Mouse (Mus musculus): Measurements from ENCODE around the gene Lrpap1. TPM values are rescaled to one million over a fixed set of nuclear protein-coding genes. Genes with fewer than 3 reads are reported as not detected.
A peak's percentile ranks its signal among the peaks of the same experiment; 100 is the strongest.

Lrpap1 gene
- total RNA-seq, 2 experiments from 2014 or later, result 129 to 130 TPM

GRCm38 (mm10) chr5:35129767-35130191 is 24.2 kb upstream of the Lrpap1 start:
- DNase-seq (ENCODE audit: low spot score in 2 of 2), result peak; percentile 63 to 73

DNA sequence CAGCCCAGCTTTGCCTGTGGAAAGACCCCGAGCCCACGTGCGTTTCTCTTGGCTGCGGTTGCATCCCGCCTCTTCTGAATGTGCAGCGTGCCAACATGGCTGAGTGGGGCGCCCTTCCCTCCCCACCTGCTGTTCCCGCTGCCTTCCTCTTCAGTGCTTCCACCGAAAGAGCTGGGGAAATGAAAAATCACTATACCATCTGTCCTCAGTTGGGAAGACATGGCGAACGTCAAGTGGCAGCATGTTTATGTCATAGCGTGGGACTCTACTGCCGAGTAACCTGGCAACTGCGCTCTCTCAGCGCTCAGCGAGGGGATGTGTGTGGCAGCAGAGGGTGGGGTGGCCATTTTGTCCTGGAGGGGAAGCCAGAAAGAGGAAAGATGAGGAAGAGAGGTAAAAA is 23.6 kb upstream of the Lrpap1 start:
- peak; percentile 72 to 88 for DNase-seq (ENCODE audit: low spot score in 2 of 2)

GRCm38 (mm10) chr5:35120024-35120423 is 14.5 kb upstream of the Lrpap1 start:
- DNase-seq (ENCODE audit: low spot score in 2 of 2), result peak in 1 of 2 experiments; percentile 49

DNA sequence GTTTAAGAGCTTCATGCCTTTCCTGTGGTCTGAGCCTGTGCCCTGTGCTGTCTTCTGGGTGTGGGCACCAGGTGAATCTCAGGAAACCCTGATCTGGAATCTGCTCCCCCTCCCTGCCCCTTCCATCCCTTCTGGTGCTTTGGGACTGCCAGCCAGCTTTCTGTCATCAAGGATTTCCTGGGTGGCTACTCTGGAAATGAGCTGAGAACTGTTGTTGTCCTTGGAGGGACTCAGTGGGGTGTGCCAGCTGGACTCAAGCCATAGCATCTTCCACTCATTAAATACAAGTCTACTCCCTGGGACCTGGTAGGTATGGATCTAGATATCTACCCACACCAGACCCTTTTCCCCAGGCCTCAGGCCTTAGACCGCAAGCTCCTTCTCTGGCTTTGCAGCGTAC is 12.9 kb upstream of the Lrpap1 start:
- DNase-seq (ENCODE audit: low spot score in 2 of 2), result no peak

DNA sequence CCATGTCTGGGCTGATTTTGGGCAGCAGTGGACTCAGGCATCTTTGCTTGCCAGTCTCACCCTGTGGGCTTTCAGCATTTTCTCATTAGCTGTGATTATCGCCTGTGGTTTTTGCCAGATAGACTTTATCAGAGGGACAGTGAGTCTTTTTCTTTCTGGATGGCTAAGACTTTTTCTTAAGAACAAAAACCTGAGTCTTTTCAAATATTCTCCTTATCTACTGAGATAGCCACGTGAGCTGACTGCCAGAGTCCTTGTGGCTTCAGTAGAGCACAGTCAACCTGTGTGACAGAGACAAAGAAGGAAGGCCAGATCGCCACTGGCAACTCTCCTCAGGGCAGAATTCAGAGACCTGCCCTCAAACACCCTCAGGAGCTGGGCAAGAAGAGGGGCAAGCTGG is 12.1 kb upstream of the Lrpap1 start:
- no peak for DNase-seq (ENCODE audit: low spot score in 2 of 2)

GRCm38 (mm10) chr5:35116002-35116401 is 10.4 kb upstream of the Lrpap1 start:
- DNase-seq (ENCODE audit: low spot score in 2 of 2), result no peak

GRCm38 (mm10) chr5:35112444-35112843 is 6.9 kb upstream of the Lrpap1 start:
- no peak for DNase-seq (ENCODE audit: low spot score in 2 of 2)

GRCm38 (mm10) chr5:35105922-35106298 is 344 bp upstream of the Lrpap1 start:
- DNase-seq (ENCODE audit: low spot score in 2 of 2), result no peak

GRCm38 (mm10) chr5:35104183-35104959 is 1.2 kb downstream of the Lrpap1 start:
- no peak for DNase-seq (ENCODE audit: low spot score in 2 of 2)

- no peak for DNase-seq (ENCODE audit: low spot score in 2 of 2)
Measured at GRCm38 (mm10) chr5:35103528-35103927, 2.0 kb downstream of the Lrpap1 start.

GRCm38 (mm10) chr5:35103086-35103485 is 2.5 kb downstream of the Lrpap1 start:
- no peak for DNase-seq (ENCODE audit: low spot score in 2 of 2)

GRCm38 (mm10) chr5:35091636-35092035 is 13.9 kb downstream of the Lrpap1 start:
- DNase-seq (ENCODE audit: low spot score in 2 of 2), result no peak

DNA sequence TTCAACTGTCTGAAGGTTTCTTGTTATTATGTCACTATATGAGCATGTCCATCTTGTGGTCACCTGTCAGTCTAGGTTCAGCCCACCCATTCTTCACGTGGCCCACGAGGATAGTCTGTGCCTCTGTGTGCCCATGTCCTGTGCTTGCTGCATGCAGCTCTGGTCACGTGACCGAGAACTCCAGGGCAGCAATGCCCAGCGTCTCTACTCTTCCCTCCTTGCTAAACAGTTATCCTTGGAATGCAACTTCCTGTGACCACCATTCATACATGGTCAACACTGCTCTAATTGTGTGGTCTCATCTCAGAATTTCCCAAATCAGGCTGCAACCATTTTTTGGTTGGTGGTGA is 16.0 kb downstream of the Lrpap1 start:
- no peak for DNase-seq (ENCODE audit: low spot score in 2 of 2)

GRCm38 (mm10) chr5:35088785-35089613 is 16.6 kb downstream of the Lrpap1 start:
- peak; percentile 64 to 72 for DNase-seq (ENCODE audit: low spot score in 2 of 2)

- no peak for DNase-seq (ENCODE audit: low spot score in 2 of 2)
Measured at GRCm38 (mm10) chr5:35084913-35085312, 20.7 kb downstream of the Lrpap1 start.

- no peak for DNase-seq (ENCODE audit: low spot score in 2 of 2)
Measured at GRCm38 (mm10) chr5:35079101-35079500, 26.5 kb downstream of the Lrpap1 start.

DNA sequence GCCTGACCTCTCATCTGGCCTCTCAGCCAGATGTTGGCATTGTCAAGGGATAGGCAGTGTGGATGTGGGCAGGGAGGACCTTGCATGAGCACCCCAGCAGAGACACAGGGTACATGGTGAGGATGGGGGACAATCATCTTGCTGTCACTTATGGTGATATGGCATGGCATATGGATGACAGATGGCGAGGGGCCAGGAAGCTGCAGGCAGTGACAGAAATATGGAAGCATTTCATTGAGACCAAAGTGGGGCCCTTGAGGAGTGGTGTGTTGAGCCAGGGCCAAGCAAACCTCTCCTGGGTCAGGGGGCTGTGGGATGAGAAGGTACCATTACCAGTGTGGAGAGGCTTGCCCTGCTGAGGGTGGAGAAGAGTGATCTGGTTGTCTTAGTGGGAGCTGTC is 29.2 kb downstream of the Lrpap1 start:
- no peak for DNase-seq (ENCODE audit: low spot score in 2 of 2)

DNA sequence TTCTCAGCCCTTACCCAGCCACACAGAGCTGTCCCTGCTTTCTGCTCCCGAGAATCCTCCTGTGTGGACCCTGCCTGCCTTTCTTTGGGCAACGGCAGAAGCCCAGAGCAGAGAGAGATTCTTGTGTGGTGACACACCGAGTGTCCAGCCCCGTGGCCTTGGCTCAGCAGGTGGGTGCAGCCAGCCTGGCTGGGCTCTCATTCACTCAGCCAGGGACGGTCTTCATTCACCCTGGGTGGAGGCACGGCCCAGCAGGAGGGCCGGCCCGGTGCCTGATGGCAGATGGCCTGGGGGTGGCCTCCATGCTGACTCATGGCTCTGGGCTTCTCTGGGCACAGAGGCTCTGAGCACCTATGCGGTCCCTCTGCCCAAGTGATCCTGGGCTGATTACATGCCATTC is 31.6 kb downstream of the Lrpap1 start:
- no peak for DNase-seq (ENCODE audit: low spot score in 2 of 2)

DNA sequence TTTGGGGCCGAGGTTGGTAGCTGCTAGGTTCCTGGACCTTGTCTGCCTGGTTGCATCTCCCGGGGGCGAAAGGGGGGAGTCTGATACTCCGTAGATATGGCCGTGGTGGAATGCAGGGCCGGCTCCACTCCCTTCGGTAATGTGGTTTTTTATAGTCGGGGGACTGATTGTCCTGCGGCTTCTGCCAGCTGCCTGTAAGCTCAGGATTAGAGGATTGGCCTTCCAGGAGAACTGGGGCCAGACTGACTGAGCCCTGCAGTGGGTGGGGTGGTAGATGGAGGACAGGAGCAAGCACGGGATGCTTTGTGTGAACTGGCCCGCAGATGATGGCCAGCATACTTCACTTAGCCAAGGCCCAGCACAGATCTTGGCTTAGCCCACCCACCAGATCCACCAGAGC is 32.3 kb downstream of the Lrpap1 start:
- DNase-seq (ENCODE audit: low spot score in 2 of 2), result no peak

DNA sequence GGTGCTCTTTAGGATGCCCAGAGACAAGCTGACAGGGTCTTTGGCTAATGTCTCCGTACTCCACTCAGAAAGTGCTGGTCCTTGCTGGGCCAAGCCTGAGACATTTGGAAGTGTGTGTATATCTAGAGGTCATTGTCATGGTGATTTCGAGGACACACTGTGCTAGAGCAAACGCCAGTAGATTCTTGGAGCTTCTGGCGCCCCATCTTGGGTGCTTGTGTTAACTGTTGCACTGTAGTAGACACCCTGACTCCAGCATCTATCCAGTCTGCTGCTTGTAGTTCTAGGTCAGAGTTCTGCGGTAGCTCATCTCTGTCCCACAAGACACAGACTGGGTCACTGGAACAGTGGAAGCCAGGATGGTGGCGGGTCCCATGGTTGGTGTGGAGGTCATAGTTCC is 33.7 kb downstream of the Lrpap1 start:
- DNase-seq (ENCODE audit: low spot score in 2 of 2), result no peak

- DNase-seq (ENCODE audit: low spot score in 2 of 2), result peak in 1 of 2 experiments; percentile 35
Measured at GRCm38 (mm10) chr5:35070953-35071352, 34.6 kb downstream of the Lrpap1 start.

DNA sequence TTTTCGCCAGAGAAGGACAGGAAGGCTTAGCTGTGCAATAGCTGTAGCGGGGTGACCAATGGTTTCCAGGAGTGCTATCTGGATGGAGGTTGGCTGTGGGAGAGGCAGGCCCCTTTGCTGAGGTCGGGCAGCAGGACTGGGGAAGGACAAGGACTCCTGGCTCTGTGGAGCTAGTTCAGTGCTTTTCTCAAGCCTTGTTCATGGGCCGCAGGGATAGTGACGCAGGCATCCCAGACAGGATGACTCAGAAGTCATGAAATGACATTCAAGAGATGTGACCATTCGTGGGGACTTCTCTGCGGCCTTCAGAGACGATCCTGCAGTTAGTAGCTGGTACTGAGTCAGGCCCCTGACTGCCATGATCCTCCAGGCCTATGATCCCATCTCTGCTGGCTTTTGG is 35.3 kb downstream of the Lrpap1 start:
- no peak for DNase-seq (ENCODE audit: low spot score in 2 of 2)

DNA sequence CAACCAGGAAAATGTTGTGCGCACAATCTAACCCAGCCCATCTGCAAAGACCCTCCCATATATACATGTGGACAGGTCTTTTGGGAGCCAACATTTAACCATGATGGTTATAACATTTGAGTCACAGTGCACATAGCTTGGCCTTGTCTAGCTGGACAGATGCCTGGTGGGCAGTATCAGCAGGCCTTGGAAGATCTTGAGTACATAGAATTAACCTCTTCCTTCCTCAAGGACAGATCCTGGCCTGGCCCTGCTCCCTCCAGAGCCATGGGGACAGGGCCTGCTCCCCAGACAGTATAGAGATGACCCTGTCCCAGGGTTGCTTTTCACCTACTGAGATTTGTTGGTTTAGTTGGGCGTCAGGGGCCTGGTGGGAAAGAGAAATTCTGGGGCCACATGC is 35.7 kb downstream of the Lrpap1 start:
- no peak for DNase-seq (ENCODE audit: low spot score in 2 of 2)
